9 mouse cellular contexts compared by ENCODE assay signal in the genomic region with DNA sequence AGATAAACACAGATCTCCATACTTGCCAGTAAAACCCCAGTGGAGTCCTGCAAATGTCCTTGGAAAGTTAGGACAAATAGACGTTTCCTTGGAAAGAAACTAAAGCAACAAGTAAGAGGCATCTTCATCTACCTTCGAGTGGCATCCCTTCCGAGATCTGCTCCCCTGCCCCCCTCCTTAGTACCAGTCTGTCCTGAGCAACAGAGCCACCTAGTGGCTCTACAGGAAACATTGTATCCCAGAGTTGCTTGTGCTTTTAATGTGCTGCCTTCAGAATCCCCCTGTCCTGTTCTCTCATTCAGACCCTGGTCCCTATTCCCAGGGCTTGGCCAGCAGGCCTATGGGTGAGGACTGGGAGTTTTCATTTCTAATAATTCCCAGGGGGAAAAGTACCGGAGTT.
A peak's percentile ranks its signal among the peaks of the same experiment; 100 is the strongest.
DNase-seq lines count a peak whose midpoint lies in the region; ATAC-seq and TF ChIP-seq lines count a peak whose summit lies in the region.
"Had no signal": no experiment of that assay in that cellular context is flagged by ENCODE, and none has a peak within 500 bp of the region (broad histone marks: within the 10 kb centered on the region; RNA-seq: fewer than 3 reads in every experiment).

No protein-coding gene starts in this region.

- no peak overlapping the region for H3K4me3 ChIP-seq in CH12.LX (replicated peaks in 1 of 3; ENCODE audit: low read depth in 2 of 3, low read length in 2 of 3, poor library complexity in 1 of 3)
- H3K4me3 ChIP-seq in forebrain, embryonic 14.5 days (ENCODE audit: low read depth, low read length): no peak overlapping the region
- H3K4me3 ChIP-seq: erythroblast, embryonic 14.5 days; liver, embryonic 15.5 days had no signal

- peak; percentile 44 to 73 for TF ChIP-seq CTCF in CH12.LX (conservative IDR thresholded peaks at IDR 0.05 in 1 of 2, IDR thresholded peaks at IDR 0.05 in 1 of 2; ENCODE audit: low read depth in 2 of 2, low read length in 2 of 2)

- TF ChIP-seq RAD21 in CH12.LX (IDR thresholded peaks at IDR 0.05; ENCODE audit: low read depth, low read length): peak; percentile 68

- WGBS in forebrain, embryonic 14.5 days: 20% methylated on average over 4 of the region's 4 CpGs

- no peaks in the 10 kb centered on the region for H3K27me3 ChIP-seq in CH12.LX (replicated peaks)
- no peaks in the 10 kb centered on the region for H3K27me3 ChIP-seq in forebrain, embryonic 14.5 days (replicated peaks; ENCODE audit: control insufficient read depth, insufficient read depth, low read length)
- H3K27me3 ChIP-seq: liver, embryonic 15.5 days had no signal

- no peak overlapping the region for H3K9ac ChIP-seq in CH12.LX (ENCODE audit: insufficient read depth, low read depth)
- no peak overlapping the region for H3K9ac ChIP-seq in forebrain, embryonic 14.5 days (ENCODE audit: low read length)
- H3K9ac ChIP-seq: liver, embryonic 15.5 days had no signal

- no peak for TF ChIP-seq POLR2A in CH12.LX (IDR thresholded peaks at IDR 0.05; ENCODE audit: low read depth, low read length)

- in situ Hi-C loops in CH12.LX (cut with MboI; ENCODE audit: low pct_ligation_motif_present, low pct_unique_long_range_greater_than_20kb, low sequenced_read_pairs): no loop called here

- H3K27ac ChIP-seq in CH12.LX (ENCODE audit: insufficient read depth, low read depth): no peak overlapping the region
- H3K27ac ChIP-seq in forebrain, embryonic 14.5 days (ENCODE audit: low read depth, low read length): no peak overlapping the region
- H3K27ac ChIP-seq: liver, embryonic 15.5 days had no signal

- no peaks in the 10 kb centered on the region for H3K9me3 ChIP-seq in CH12.LX (replicated peaks; ENCODE audit: low read length)
- no peaks in the 10 kb centered on the region for H3K9me3 ChIP-seq in forebrain, embryonic 14.5 days (replicated peaks; ENCODE audit: control insufficient read depth, low read length)
- H3K9me3 ChIP-seq: liver, embryonic 15.5 days had no signal

- H3K79me2 ChIP-seq in CH12.LX (replicated peaks; ENCODE audit: control insufficient read depth, extremely low read depth, insufficient read depth, poor library complexity, severe bottlenecking): no peaks in the 10 kb centered on the region

- H3K36me3 ChIP-seq in CH12.LX (replicated peaks in 1 of 2; ENCODE audit: control insufficient read depth in 1 of 2, insufficient read depth in 1 of 2, low read length in 1 of 2): no peaks in the 10 kb centered on the region
- H3K36me3 ChIP-seq in forebrain, embryonic 14.5 days (ENCODE audit: control insufficient read depth, insufficient read depth, low read length): no peaks in the 10 kb centered on the region
- H3K36me3 ChIP-seq: liver, embryonic 15.5 days had no signal

- H3K4me1 ChIP-seq in CH12.LX (ENCODE audit: control insufficient read depth in 1 of 2, insufficient read depth in 2 of 2): no peaks in the 10 kb centered on the region
- H3K4me1 ChIP-seq in forebrain, embryonic 14.5 days (ENCODE audit: control insufficient read depth, insufficient read depth, low read length): no peaks in the 10 kb centered on the region
- H3K4me1 ChIP-seq: liver, embryonic 15.5 days had no signal

- dilution Hi-C loops in CH12.LX (cut with MboI; ENCODE audit: extremely low pct_ligation_motif_present, extremely low pct_unique_long_range_greater_than_20kb, low sequenced_read_pairs): no loop called here

- H3K4me2 ChIP-seq in CH12.LX (ENCODE audit: insufficient read depth, low read depth, poor library complexity, severe bottlenecking): no peak overlapping the region
- H3K4me2 ChIP-seq in forebrain, embryonic 14.5 days (ENCODE audit: low read length): no peak overlapping the region
- H3K4me2 ChIP-seq: liver, embryonic 15.5 days had no signal

- DNase-seq in kidney, postnatal 14 days: peak; percentile 8
- no peak for DNase-seq in kidney, postnatal 25 days
- DNase-seq in CH12.LX (ENCODE audit: extremely low read depth) (peak; percentile 52), ES-CJ7 (ENCODE audit: low read depth, low spot score) (peak; percentile 61)
- peak; percentile 52 for DNase-seq in forebrain, embryonic 14.5 days (ENCODE audit: low spot score)
- DNase-seq in B cell, adult 2 months: no peak

- TF ChIP-seq EP300 in CH12.LX (IDR thresholded peaks at IDR 0.05; ENCODE audit: low read length): no peak

- ATAC-seq in forebrain, embryonic 14.5 days: no peak
- no peak for ATAC-seq in cerebellum, adult (ENCODE audit: insufficient number of reproducible peaks, low FRiP score, low TSS enrichment)

TF ChIP-seq in CH12.LX, 34 proteins besides CTCF, POLR2A, EP300 and RAD21:
- TF ChIP-seq MAZ (IDR thresholded peaks at IDR 0.05; ENCODE audit: low read depth, low read length) (peak; percentile 68; the same call in 1 of the 2 replicates), SMC3 (IDR thresholded peaks at IDR 0.05; ENCODE audit: low read depth, low read length) (peak; percentile 52), GABPA (IDR thresholded peaks at IDR 0.05; ENCODE audit: insufficient replicate concordance, low read depth, low read length) (no peak), POLR2AphosphoS2 (IDR thresholded peaks at IDR 0.05; ENCODE audit: low read depth, low read length) (no peak), NRF1 (IDR thresholded peaks at IDR 0.05; ENCODE audit: low read depth, low read length) (no peak), ZMIZ1 (IDR thresholded peaks at IDR 0.05; ENCODE audit: low read depth, low read length) (no peak), CHD2 (IDR thresholded peaks at IDR 0.05; ENCODE audit: low read length) (peak; percentile 38; the same call in 1 of the 2 replicates), NELFE (IDR thresholded peaks at IDR 0.05; ENCODE audit: low read depth, low read length) (no peak), USF2 (conservative IDR thresholded peaks at IDR 0.05; ENCODE audit: low read depth, low read length) (no peak), IRF4 (IDR thresholded peaks at IDR 0.05; ENCODE audit: low read depth, low read length) (no peak), HCFC1 (IDR thresholded peaks at IDR 0.05; ENCODE audit: low read depth, low read length) (no peak), BHLHE40 (IDR thresholded peaks at IDR 0.05; ENCODE audit: low read depth, low read length) (no peak), JUND (conservative IDR thresholded peaks at IDR 0.05; ENCODE audit: low read depth, low read length) (no peak), ELF1 (IDR thresholded peaks at IDR 0.05; ENCODE audit: low read depth, low read length) (no peak), MYC (IDR thresholded peaks at IDR 0.05; ENCODE audit: low read depth, low read length) (no peak), JUN (IDR thresholded peaks at IDR 0.05; ENCODE audit: insufficient read depth, low read depth, low read length) (no peak), UBTF (IDR thresholded peaks at IDR 0.05; ENCODE audit: low read depth, low read length) (no peak)

Comparison
In these comparisons a context has a peak if more than half of its experiments do, and no peak if none do; other contexts are left out.
1. DNase-seq: peak in kidney, postnatal 14 days (single experiment), CH12.LX (single experiment), ES-CJ7 (single experiment) and forebrain, embryonic 14.5 days (single experiment); none in kidney, postnatal 25 days (0 of 2) and B cell, adult 2 months (0 of 2).